Mouse (Mus musculus) liver, adult 2 months (tissue): ENCODE data around the gene Gm10643.

Source experiments
- CTCF ChIP-seq: fragments of 200-500 bp; IDR thresholded peaks from 2 replicates; pipeline ENCODE4 v1.5.1; 2011; ENCODE audit warnings: low read depth, low read length, control low read depth
- POLR2A ChIP-seq: fragments of 200-500 bp; IDR thresholded peaks from 2 replicates; pipeline ENCODE4 v1.6.1; 2011; ENCODE audit warnings: low read length, control low read depth; ENCODE audit not compliant: insufficient read depth; ENCODE audit errors: extremely low read depth

DNA sequence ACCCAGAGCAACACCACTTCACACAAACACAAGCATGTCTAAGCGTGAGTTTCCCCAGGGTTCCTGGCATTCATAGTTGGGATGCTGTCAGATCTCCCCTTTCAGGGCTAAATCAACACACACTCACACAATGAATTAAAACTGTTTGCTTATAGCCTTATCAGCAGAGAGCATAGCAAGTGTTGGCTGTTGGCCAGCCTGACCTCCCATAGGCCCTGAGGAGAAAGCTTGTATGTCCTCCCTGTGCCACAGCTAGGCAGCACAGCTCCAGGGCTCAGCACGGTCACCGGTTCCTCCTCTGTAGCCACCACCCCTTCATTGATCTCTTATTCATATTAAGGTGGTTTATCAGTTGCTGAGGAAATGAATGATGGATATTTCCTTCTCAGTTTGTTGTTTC lies 12.2 kb downstream of the Gm10643 start:
- TF ChIP-seq CTCF (no peak), POLR2A (no peak)
